Mouse (Mus musculus): ENCODE results near the gene Lrrc1.

The Lrrc1 gene

GRCm38 (mm10) chr9:77502171-77502547 is 42.5 kb downstream of the Lrrc1 start:
- no peak for DNase-seq (ENCODE audit: low spot score)

GRCm38 (mm10) chr9:77499084-77499483 is 45.6 kb downstream of the Lrrc1 start:
- DNase-seq (ENCODE audit: low spot score), result no peak

GRCm38 (mm10) chr9:77498406-77498805 is 46.3 kb downstream of the Lrrc1 start:
- no peak for DNase-seq (ENCODE audit: low spot score)

GRCm38 (mm10) chr9:77497173-77497572 is 47.5 kb downstream of the Lrrc1 start:
- DNase-seq (ENCODE audit: low spot score), result no peak

GRCm38 (mm10) chr9:77496540-77497062 is 48.1 kb downstream of the Lrrc1 start:
- DNase-seq (ENCODE audit: low spot score), result no peak

- DNase-seq (ENCODE audit: low spot score), result no peak
Observed at GRCm38 (mm10) chr9:77494307-77494706, 50.4 kb downstream of the Lrrc1 start.

- no peak for DNase-seq (ENCODE audit: low spot score)
Observed at GRCm38 (mm10) chr9:77488611-77489010, 56.1 kb downstream of the Lrrc1 start.

- no peak for DNase-seq (ENCODE audit: low spot score)
Observed at GRCm38 (mm10) chr9:77487427-77487826, 57.2 kb downstream of the Lrrc1 start.

- no peak for DNase-seq (ENCODE audit: low spot score)
Observed at GRCm38 (mm10) chr9:77485915-77486314, 58.8 kb downstream of the Lrrc1 start.

- DNase-seq (ENCODE audit: low spot score), result no peak
Observed at GRCm38 (mm10) chr9:77484751-77485150, 59.9 kb downstream of the Lrrc1 start.

GRCm38 (mm10) chr9:77483559-77483958 is 61.1 kb downstream of the Lrrc1 start:
- DNase-seq (ENCODE audit: low spot score), result no peak

GRCm38 (mm10) chr9:77482281-77482680 is 62.4 kb downstream of the Lrrc1 start:
- DNase-seq (ENCODE audit: low spot score), result no peak

GRCm38 (mm10) chr9:77481380-77481779 is 63.3 kb downstream of the Lrrc1 start:
- no peak for DNase-seq (ENCODE audit: low spot score)

GRCm38 (mm10) chr9:77480574-77481319 is 63.9 kb downstream of the Lrrc1 start:
- DNase-seq (ENCODE audit: low spot score), result no peak

- no peak for DNase-seq (ENCODE audit: low spot score)
Observed at GRCm38 (mm10) chr9:77480001-77480400, 64.7 kb downstream of the Lrrc1 start.

GRCm38 (mm10) chr9:77478166-77478920 is 66.3 kb downstream of the Lrrc1 start:
- no peak for DNase-seq (ENCODE audit: low spot score)

GRCm38 (mm10) chr9:77474535-77474934 is 70.1 kb downstream of the Lrrc1 start:
- no peak for DNase-seq (ENCODE audit: low spot score)

- DNase-seq (ENCODE audit: low spot score), result no peak
Observed at GRCm38 (mm10) chr9:77472557-77472956, 72.1 kb downstream of the Lrrc1 start.

- no peak for DNase-seq (ENCODE audit: low spot score)
Observed at GRCm38 (mm10) chr9:77471646-77472220, 72.9 kb downstream of the Lrrc1 start.

- no peak for DNase-seq (ENCODE audit: low spot score)
Observed at GRCm38 (mm10) chr9:77469791-77470607, 74.7 kb downstream of the Lrrc1 start.

- DNase-seq (ENCODE audit: low spot score), result no peak
Observed at GRCm38 (mm10) chr9:77466926-77467325, 77.7 kb downstream of the Lrrc1 start.

GRCm38 (mm10) chr9:77465401-77465800 is 79.3 kb downstream of the Lrrc1 start:
- no peak for DNase-seq (ENCODE audit: low spot score)
